7 mouse cellular contexts compared by ENCODE assay signal in genomic region chr14:55724411-55724871, GRCm38 (mm10). TPM values are rescaled to one million over a fixed set of nuclear protein-coding genes. Genes with fewer than 3 reads are reported as not detected.
DNase-seq lines count a peak whose midpoint lies in the region; TF ChIP-seq lines count a peak whose summit lies in the region.

No protein-coding gene starts in this region.

- H3K79me2 ChIP-seq in MEL (ENCODE audit: control insufficient read depth, insufficient read depth, low read length, poor library complexity), result peaks cover 2% of the 10 kb centered on the region; the same call in 1 of the 2 replicates

- TF ChIP-seq RAD21 in MEL (IDR thresholded peaks at IDR 0.05; ENCODE audit: low read depth, low read length), result no peak

- no peak overlapping the region; a peak in 1 of 4 replicates for H3K4me3 ChIP-seq in MEL (ENCODE audit: control insufficient read depth in 1 of 2, insufficient read depth in 1 of 2, low read depth in 2 of 2, low read length in 2 of 2)
- no peak overlapping the region for H3K4me3 ChIP-seq in embryonic facial prominence, embryonic 10.5 days

- peak in 1 of 2 experiments; percentile 59; a peak in 2 of 4 replicates for TF ChIP-seq EP300 in MEL (IDR thresholded peaks at IDR 0.05; ENCODE audit: low read depth in 1 of 2, low read length in 2 of 2)

- peaks cover 0 to 27% of the 10 kb centered on the region in 2 experiments; a peak in 2 of 4 replicates for H3K36me3 ChIP-seq in MEL (ENCODE audit: control insufficient read depth in 1 of 2, insufficient read depth in 2 of 2, low read length in 2 of 2)
- H3K36me3 ChIP-seq in embryonic facial prominence, embryonic 10.5 days (replicated peaks), result peaks cover 8% of the 10 kb centered on the region

- H3K4me1 ChIP-seq in MEL (ENCODE audit: control insufficient read depth in 1 of 2, insufficient read depth in 2 of 2, low read length in 2 of 2), result peaks cover 19 to 28% of the 10 kb centered on the region in 2 experiments
- peaks cover 17% of the 10 kb centered on the region for H3K4me1 ChIP-seq in embryonic facial prominence, embryonic 10.5 days

- no peak for TF ChIP-seq CTCF in MEL (IDR thresholded peaks at IDR 0.05 in 2 of 3, conservative IDR thresholded peaks at IDR 0.05 in 1 of 3; ENCODE audit: control insufficient read depth in 1 of 3, insufficient read depth in 1 of 3, low read depth in 2 of 3, low read length in 3 of 3, poor library complexity in 1 of 3, severe bottlenecking in 1 of 3)

- 72% methylated on average over 8 of the region's 8 CpGs for WGBS in embryonic facial prominence, embryonic 10.5 days

- H3K27me3 ChIP-seq in MEL (ENCODE audit: control insufficient read depth in 1 of 2, insufficient read depth in 2 of 2, low read length in 2 of 2), result no peaks in the 10 kb centered on the region
- H3K27me3 ChIP-seq in embryonic facial prominence, embryonic 10.5 days (replicated peaks; ENCODE audit: low read depth, poor library complexity, severe bottlenecking), result no peaks in the 10 kb centered on the region

- DNase-seq in MEL (ENCODE audit: low read depth, low spot score), result peak; percentile 83
- DNase-seq in adrenal gland, postnatal 36 days, result peak; percentile 50 to 70
- peak; percentile 43 to 65 for DNase-seq in kidney, postnatal 25 days
- peak; percentile 80 to 86 for DNase-seq in spleen, postnatal 36 days (ENCODE audit: low spot score in 2 of 2)
- no peak for DNase-seq in embryonic facial prominence, embryonic 10.5 days (ENCODE audit: low spot score)
- DNase-seq in frontal cortex, adult 2 months (ENCODE audit: extremely low spot score in 1 of 2, low spot score in 1 of 2), result no peak
- no peak for DNase-seq in layer of hippocampus, postnatal 36 days

- no peak overlapping the region for H3K9ac ChIP-seq in MEL (ENCODE audit: control insufficient read depth, low read depth, low read length, poor library complexity, severe bottlenecking)

- H3K9me3 ChIP-seq in MEL (replicated peaks; ENCODE audit: insufficient read depth, low read length), result no peaks in the 10 kb centered on the region
- no peaks in the 10 kb centered on the region for H3K9me3 ChIP-seq in embryonic facial prominence, embryonic 10.5 days

- no peak for TF ChIP-seq POLR2A in MEL (IDR thresholded peaks at IDR 0.05; ENCODE audit: control insufficient read depth in 1 of 2, insufficient read depth in 1 of 2, low read depth in 1 of 2, low read length in 2 of 2, poor library complexity in 1 of 2)

- H3K27ac ChIP-seq in MEL (ENCODE audit: control insufficient read depth, low read depth, low read length), result peak overlapping the region; percentile 38; the same call in 1 of the 2 replicates
- H3K27ac ChIP-seq in embryonic facial prominence, embryonic 10.5 days (replicated peaks), result no peak overlapping the region

TF ChIP-seq in MEL, 35 proteins besides CTCF, POLR2A, EP300 and RAD21 (continues in another document):
- TF ChIP-seq TCF12 (IDR thresholded peaks at IDR 0.05; ENCODE audit: low read depth, low read length) (peak; percentile 90), RCOR1 (IDR thresholded peaks at IDR 0.05; ENCODE audit: low read depth, low read length) (peak; percentile 59; the same call in 1 of the 2 replicates), MEF2A (IDR thresholded peaks at IDR 0.05; ENCODE audit: extremely low read depth, insufficient replicate concordance, low read depth, low read length, poor library complexity, severe bottlenecking) (no peak), MXI1 (IDR thresholded peaks at IDR 0.05; ENCODE audit: low read depth, low read length) (peak; percentile 60), NRF1 (IDR thresholded peaks at IDR 0.05; ENCODE audit: insufficient read depth, low read depth, low read length, poor library complexity, severe bottlenecking) (0 out of 2 replicates have a peak, but pooled peaks have one; percentile 17), E2F4 (IDR thresholded peaks at IDR 0.05; ENCODE audit: borderline replicate concordance, low read depth, low read length) (no peak), BHLHE40 (IDR thresholded peaks at IDR 0.05; ENCODE audit: borderline replicate concordance, low read depth, low read length) (peak; percentile 58; the same call in 1 of the 2 replicates), MYC (IDR thresholded peaks at IDR 0.05; ENCODE audit: low read depth, low read length) (peak; percentile 76; the same call in 1 of the 2 replicates), POLR2AphosphoS5 (IDR thresholded peaks at IDR 0.05; ENCODE audit: borderline replicate concordance, low read depth, low read length) (no peak), MAZ (IDR thresholded peaks at IDR 0.05; ENCODE audit: low read depth, low read length) (peak; percentile 71; the same call in 1 of the 2 replicates), NELFE (IDR thresholded peaks at IDR 0.05; ENCODE audit: low read depth, low read length) (no peak), USF1 (IDR thresholded peaks at IDR 0.05; ENCODE audit: low read depth, low read length) (no peak), HCFC1 (IDR thresholded peaks at IDR 0.05; ENCODE audit: low read depth, low read length) (no peak), USF2 (IDR thresholded peaks at IDR 0.05; ENCODE audit: borderline replicate concordance in 1 of 2, insufficient read depth in 1 of 2, low read depth in 1 of 2, low read length in 2 of 2) (no peak), GABPA (IDR thresholded peaks at IDR 0.05; ENCODE audit: low read depth, low read length) (no peak), MYB (IDR thresholded peaks at IDR 0.05; ENCODE audit: low read depth, low read length) (no peak), UBTF (IDR thresholded peaks at IDR 0.05; ENCODE audit: borderline replicate concordance, insufficient read depth, low read depth, low read length) (no peak), ELF1 (IDR thresholded peaks at IDR 0.05; ENCODE audit: low read depth, low read length) (0 out of 2 replicates have a peak, but pooled peaks have one; percentile 39), JUND (IDR thresholded peaks at IDR 0.05; ENCODE audit: low read depth, low read length) (0 out of 2 replicates have a peak, but pooled peaks have one; percentile 39), KAT2A (conservative IDR thresholded peaks at IDR 0.05; ENCODE audit: low read depth, low read length) (no peak), GATA1 (IDR thresholded peaks at IDR 0.05; ENCODE audit: low read depth, low read length) (peak; percentile 57), ZNF384 (IDR thresholded peaks at IDR 0.05; ENCODE audit: low read depth, low read length) (no peak), MAX (IDR thresholded peaks at IDR 0.05; ENCODE audit: low read length) (peak; percentile 73), ETS1 (IDR thresholded peaks at IDR 0.05; ENCODE audit: low read depth, low read length) (peak; percentile 96), SIN3A (IDR thresholded peaks at IDR 0.05; ENCODE audit: low read length) (peak; percentile 64; the same call in 1 of the 2 replicates), TBP (IDR thresholded peaks at IDR 0.05; ENCODE audit: low read depth, low read length) (no peak), POLR2AphosphoS2 (IDR thresholded peaks at IDR 0.05; ENCODE audit: low read length) (no peak)

RNA-seq across cellular contexts. Expression of gene Rabggta, which starts 2.4 kb away (rescaled TPM):
- total RNA-seq in MEL (2012; rRNA removed), result 21.8 and 22.8 TPM in 2 replicates
- polyA plus RNA-seq in MEL (2012; ENCODE audit: insufficient read depth in 1 of 2, insufficient read length in 2 of 2, low read depth in 1 of 2, low replicate concordance in 2 of 2, missing spikeins in 1 of 2), result 10 to 100 TPM in 1 of 2 experiments, not detected in 1; 32.0 TPM
- 10 to 100 TPM; 17.2 to 25.1 TPM for total RNA-seq in adrenal gland, postnatal 36 days (2021)
- 29.7 and 35.3 TPM in 2 replicates for polyA plus RNA-seq in embryonic facial prominence, embryonic 10.5 days (2016; fragmentation: Nextera tagmentation; extraction: Ambion mirVana)
- polyA plus RNA-seq in frontal cortex, adult 2 months (2012; rRNA removed), result 60.7 and 64.3 TPM in 2 replicates
- 10 to 100 TPM; 42.8 to 43.8 TPM for total RNA-seq in layer of hippocampus, postnatal 36 days (2021)

RNA-seq across cellular contexts. Expression of gene Tgm1, which starts 10.7 kb away (rescaled TPM):
- total RNA-seq in MEL (2012; rRNA removed), result 5.8 and 6.2 TPM in 2 replicates
- polyA plus RNA-seq in MEL (2012; ENCODE audit: insufficient read depth in 1 of 2, insufficient read length in 2 of 2, low read depth in 1 of 2, low replicate concordance in 2 of 2, missing spikeins in 1 of 2), result 10 to 100 TPM in 1 of 2 experiments, not detected in 1; 11.4 TPM
- under 1 TPM; 0.26 TPM for total RNA-seq in adrenal gland, postnatal 36 days (2021)
- 0.70 and 0.90 TPM in 2 replicates for polyA plus RNA-seq in embryonic facial prominence, embryonic 10.5 days (2016; fragmentation: Nextera tagmentation; extraction: Ambion mirVana)
- polyA plus RNA-seq in frontal cortex, adult 2 months (2012; rRNA removed), result 0.14 and 0.21 TPM in 2 replicates
- under 1 TPM in 1 of 2 experiments, not detected in 1; 0.28 TPM for total RNA-seq in layer of hippocampus, postnatal 36 days (2021)

RNA-seq across cellular contexts. Expression of gene Dhrs1, which starts 21.0 kb away (rescaled TPM):
- total RNA-seq in MEL (2012; rRNA removed), result 20.0 and 21.7 TPM in 2 replicates
- 10 to 100 TPM in 1 of 2 experiments, not detected in 1; 48.8 TPM for polyA plus RNA-seq in MEL (2012; ENCODE audit: insufficient read depth in 1 of 2, insufficient read length in 2 of 2, low read depth in 1 of 2, low replicate concordance in 2 of 2, missing spikeins in 1 of 2)
- total RNA-seq in adrenal gland, postnatal 36 days (2021), result 10 to 100 TPM; 72.7 to 73.2 TPM
- 57.4 and 69.6 TPM in 2 replicates for polyA plus RNA-seq in embryonic facial prominence, embryonic 10.5 days (2016; fragmentation: Nextera tagmentation; extraction: Ambion mirVana)
- 111 and 119 TPM in 2 replicates for polyA plus RNA-seq in frontal cortex, adult 2 months (2012; rRNA removed)
- total RNA-seq in layer of hippocampus, postnatal 36 days (2021), result 10 to 100 TPM; 82.7 to 83.2 TPM

RNA-seq across cellular contexts. Expression of gene Nop9, which starts 21.1 kb away (rescaled TPM):
- total RNA-seq in MEL (2012; rRNA removed), result 46.1 and 47.8 TPM in 2 replicates
- polyA plus RNA-seq in MEL (2012; ENCODE audit: insufficient read depth in 1 of 2, insufficient read length in 2 of 2, low read depth in 1 of 2, low replicate concordance in 2 of 2, missing spikeins in 1 of 2), result 100 to 1,000 TPM in 1 of 2 experiments, not detected in 1; 112 TPM
- total RNA-seq in adrenal gland, postnatal 36 days (2021), result 10 to 100 TPM; 17.3 to 20.7 TPM
- 59.1 and 64.5 TPM in 2 replicates for polyA plus RNA-seq in embryonic facial prominence, embryonic 10.5 days (2016; fragmentation: Nextera tagmentation; extraction: Ambion mirVana)
- polyA plus RNA-seq in frontal cortex, adult 2 months (2012; rRNA removed), result 8.9 and 9.0 TPM in 2 replicates
- total RNA-seq in layer of hippocampus, postnatal 36 days (2021), result 10 to 100 TPM; 10.6 to 14.2 TPM

RNA-seq across cellular contexts. Expression of gene Cideb, which starts 33.8 kb away (rescaled TPM):
- total RNA-seq in MEL (2012; rRNA removed), result 1.7 and 2.4 TPM in 2 replicates
- polyA plus RNA-seq in MEL (2012; ENCODE audit: insufficient read depth in 1 of 2, insufficient read length in 2 of 2, low read depth in 1 of 2, low replicate concordance in 2 of 2, missing spikeins in 1 of 2), result under 1 TPM in 1 of 2 experiments, not detected in 1; 0.53 TPM
- total RNA-seq in adrenal gland, postnatal 36 days (2021), result 1 to 10 TPM in 1 of 2 experiments, under 1 TPM in 1; 0.93 to 1.3 TPM
- 0.16 TPM in 1 of 2 replicates, not detected in the other for polyA plus RNA-seq in embryonic facial prominence, embryonic 10.5 days (2016; fragmentation: Nextera tagmentation; extraction: Ambion mirVana)
- 15.6 and 18.7 TPM in 2 replicates for polyA plus RNA-seq in frontal cortex, adult 2 months (2012; rRNA removed)
- total RNA-seq in layer of hippocampus, postnatal 36 days (2021), result 1 to 10 TPM; 1.2 to 1.6 TPM

Comparison
In these comparisons a context has a peak if more than half of its experiments do, and no peak if none do; other contexts are left out.
1. DNase-seq: peak in MEL (single experiment), adrenal gland, postnatal 36 days (2 of 2), kidney, postnatal 25 days (2 of 2) and spleen, postnatal 36 days (2 of 2); none in embryonic facial prominence, embryonic 10.5 days (single experiment), frontal cortex, adult 2 months (0 of 2) and layer of hippocampus, postnatal 36 days (0 of 2).